Mouse (Mus musculus) heart, embryonic 14.5 days (tissue): ENCODE measurements at regions not wholly inside any gene's neighbourhood (a gene's known extent, or its start where the extent isn't known, plus 50 kb on each side); places are given as distances from the start of the nearest gene placed in this dataset.

Source experiments
- ATAC-seq: fragments of 200-750 bp; cut with Nextera tagmentation; 2 replicates; pipeline ENCODE4 v1.8.0; 2017; ENCODE audit warnings: low read depth, moderate TSS enrichment; ENCODE audit not compliant: insufficient number of reproducible peaks, insufficient read depth, low FRiP score
- H3K27ac ChIP-seq, 2 experiments: fragments of 200-500 bp in 1 of 2; fragments of 300-500 bp in 1 of 2; sonication (generic) in 1 of 2; replicated peaks in 1 of 2; 2 replicates each; pipeline ENCODE4 v1.5.1; 2012 to 2014; ENCODE audit warnings: low read depth in 2 of 2, low read length in 2 of 2, control low read depth in 1 of 2, mild to moderate bottlenecking in 1 of 2, mixed read lengths in 1 of 2; ENCODE audit not compliant: control insufficient read depth in 1 of 2, insufficient read depth in 1 of 2
- H3K27me3 ChIP-seq: fragments of 300-500 bp; sonication (generic); 2 replicates; pipeline ENCODE4 v1.6.1; 2014; ENCODE audit warnings: mild to moderate bottlenecking, low read length, control low read depth; ENCODE audit not compliant: control insufficient read depth, insufficient read depth
- H3K36me3 ChIP-seq: fragments of 300-500 bp; sonication (generic); 2 replicates; pipeline ENCODE4 v1.6.1; 2014; ENCODE audit warnings: mild to moderate bottlenecking, control low read depth, low read length, mixed read lengths; ENCODE audit not compliant: control insufficient read depth, insufficient read depth
- H3K4me1 ChIP-seq, 2 experiments: fragments of 200-500 bp in 1 of 2; fragments of 300-500 bp in 1 of 2; sonication (generic) in 1 of 2; 2 replicates each; pipeline ENCODE4 v1.6.1; 2012 to 2014; ENCODE audit warnings: low read length in 2 of 2, control low read depth in 1 of 2, mixed read lengths in 1 of 2; ENCODE audit not compliant: control insufficient read depth in 2 of 2, insufficient read depth in 2 of 2
- H3K4me2 ChIP-seq: fragments of 300-500 bp; sonication (generic); 2 replicates; pipeline ENCODE4 v1.6.1; 2014; ENCODE audit warnings: mild to moderate bottlenecking, low read length
- H3K4me3 ChIP-seq, 2 experiments: fragments of 200-500 bp in 1 of 2; fragments of 300-500 bp in 1 of 2; sonication (generic) in 1 of 2; 2 replicates each; pipeline ENCODE4 v1.5.1; 2012 to 2014; ENCODE audit warnings: low read length in 2 of 2, mild to moderate bottlenecking in 2 of 2, control low read depth in 1 of 2, low read depth in 1 of 2, moderate library complexity in 1 of 2; ENCODE audit not compliant: control insufficient read depth in 1 of 2, insufficient read depth in 1 of 2
- H3K9ac ChIP-seq: fragments of 300-500 bp; sonication (generic); 2 replicates; pipeline ENCODE4 v1.6.1; 2014; ENCODE audit warnings: mild to moderate bottlenecking, low read length
- H3K9me3 ChIP-seq: fragments of 300-500 bp; sonication (generic); 2 replicates; pipeline ENCODE4 v1.6.1; 2016; ENCODE audit warnings: low read length, control low read depth; ENCODE audit not compliant: control insufficient read depth
- WGBS: fragments of 180-500 bp; shearing (Covaris S2); extraction: QIAGEN DNeasy Blood & Tissue Kit; methylation state at CpG from one replicate; pipeline ENCODE4 v1.1.7; 2014; 5-methylcytosine and 5-hydroxymethylcytosine counted together

DNA sequence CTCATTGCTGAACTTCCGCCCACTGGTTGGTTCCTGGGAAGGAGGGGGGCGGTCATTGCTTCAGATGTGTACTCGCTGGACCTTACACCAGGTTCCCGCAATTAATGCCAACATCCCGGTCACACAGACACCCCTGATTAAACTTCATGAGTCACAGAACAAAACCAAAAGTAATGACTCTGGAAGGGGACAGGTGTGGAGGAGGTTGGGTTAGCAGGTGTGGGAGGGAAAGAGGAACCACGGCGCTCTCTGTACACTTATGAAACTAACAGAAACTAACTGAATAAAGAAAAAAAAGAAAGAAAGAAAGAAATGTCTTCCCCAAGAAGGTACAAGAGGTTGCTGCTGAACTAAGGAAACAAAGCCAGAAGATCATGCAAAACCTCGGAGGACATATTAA is 387.3 kb upstream of the Pkdcc start:
- no peaks in the 10 kb centered on the region for H3K4me1 ChIP-seq
- 91% methylated on average over 8 of the region's 8 CpGs for WGBS
- no peak overlapping the region for H3K9ac ChIP-seq
- H3K27ac ChIP-seq = no peak overlapping the region
- no peaks in the 10 kb centered on the region for H3K36me3 ChIP-seq
- H3K27me3 ChIP-seq = no peaks in the 10 kb centered on the region
- H3K4me2 ChIP-seq = no peak overlapping the region
- H3K4me3 ChIP-seq = no peak overlapping the region
- no peak for ATAC-seq
- H3K9me3 ChIP-seq = peaks cover 2% of the 10 kb centered on the region; the same call in 1 of the 2 replicates

DNA sequence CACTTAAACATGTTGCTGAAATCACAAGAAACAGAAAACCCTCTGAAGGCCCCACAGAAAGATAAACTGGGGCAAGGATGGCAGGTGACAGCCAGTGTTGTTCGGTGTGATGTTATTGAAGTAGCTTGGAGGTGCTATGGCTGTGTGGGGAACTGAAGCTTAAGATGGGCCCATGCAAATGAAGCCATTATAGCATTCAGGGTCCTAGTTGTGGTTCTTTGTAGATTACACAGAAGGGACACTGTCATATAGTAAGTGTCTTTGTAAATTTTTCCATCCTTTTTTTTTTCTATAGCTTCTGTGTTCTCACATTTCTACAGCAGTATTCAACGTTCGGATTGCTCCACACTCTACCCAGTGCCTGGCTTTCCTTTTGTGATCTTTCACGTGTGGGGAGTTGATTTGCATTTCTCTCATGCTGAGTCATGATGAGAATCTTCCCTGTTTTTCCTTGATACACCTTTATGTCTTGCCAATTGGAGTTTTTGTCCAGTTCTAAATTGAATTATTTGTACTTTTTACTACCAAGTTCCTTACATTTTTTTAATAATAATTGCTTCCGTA is 386.6 kb upstream of the Pkdcc start:
- Histone ChIP-seq H3K9ac (no peak overlapping the region), H3K9me3 (peaks cover 2% of the 10 kb centered on the region; the same call in 1 of the 2 replicates), H3K4me1 (no peaks in the 10 kb centered on the region), H3K27ac (no peak overlapping the region), H3K4me3 (no peak overlapping the region), H3K4me2 (no peak overlapping the region), H3K27me3 (no peaks in the 10 kb centered on the region), H3K36me3 (no peaks in the 10 kb centered on the region)
- 79% methylated on average over 5 of the region's 5 CpGs for WGBS
- ATAC-seq = no peak

- no peaks in the 10 kb centered on the region for H3K4me1 ChIP-seq
- 96% methylated on average over 2 of the region's 2 CpGs for WGBS
- no peak overlapping the region for H3K4me2 ChIP-seq
- H3K9ac ChIP-seq = no peak overlapping the region
- no peak for ATAC-seq
- no peak overlapping the region for H3K27ac ChIP-seq
- no peak overlapping the region for H3K4me3 ChIP-seq
- H3K27me3 ChIP-seq = no peaks in the 10 kb centered on the region
- H3K9me3 ChIP-seq = peaks cover 2% of the 10 kb centered on the region; the same call in 1 of the 2 replicates
- H3K36me3 ChIP-seq = no peaks in the 10 kb centered on the region
These were observed 385.7 kb upstream of the Pkdcc start for GRCm38 (mm10) chr17:82829415-82829814.

DNA sequence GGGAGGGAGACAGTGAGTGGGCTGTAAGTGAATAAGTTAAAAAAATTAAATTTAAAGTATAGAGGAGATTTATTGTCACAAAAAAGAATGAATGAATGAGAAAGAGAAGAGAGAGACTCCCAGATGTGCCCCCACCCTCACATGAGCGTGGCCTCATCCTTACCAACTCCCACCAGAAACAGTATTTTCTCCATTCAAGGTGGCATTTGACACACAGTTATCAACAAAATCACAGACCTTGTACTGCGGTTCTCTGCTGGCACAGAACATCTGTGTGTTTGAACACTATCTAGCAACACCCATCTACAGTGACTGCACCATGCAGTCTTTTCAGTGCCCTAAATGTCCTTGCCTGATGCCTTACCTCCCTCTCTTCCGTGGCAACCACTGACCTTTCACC is 380.9 kb upstream of the Pkdcc start:
- Histone ChIP-seq H3K4me2 (no peak overlapping the region), H3K27me3 (no peaks in the 10 kb centered on the region), H3K9ac (no peak overlapping the region), H3K4me1 (no peaks in the 10 kb centered on the region), H3K9me3 (no peaks in the 10 kb centered on the region), H3K27ac (no peak overlapping the region), H3K4me3 (no peak overlapping the region), H3K36me3 (no peaks in the 10 kb centered on the region)
- no peak for ATAC-seq
- 72% methylated on average over 3 of the region's 3 CpGs for WGBS

- H3K27me3 ChIP-seq = no peaks in the 10 kb centered on the region
- WGBS = 71% methylated on average over 3 of the region's 3 CpGs
- ATAC-seq = no peak
- H3K9ac ChIP-seq = no peak overlapping the region
- no peaks in the 10 kb centered on the region for H3K4me1 ChIP-seq
- no peak overlapping the region for H3K4me2 ChIP-seq
- no peak overlapping the region for H3K4me3 ChIP-seq
- H3K36me3 ChIP-seq = no peaks in the 10 kb centered on the region
- no peaks in the 10 kb centered on the region for H3K9me3 ChIP-seq
- H3K27ac ChIP-seq = no peak overlapping the region
These were observed 379.0 kb upstream of the Pkdcc start for GRCm38 (mm10) chr17:82836115-82836514.

GRCm38 (mm10) chr17:82846776-82847494 is 368.2 kb upstream of the Pkdcc start:
- Histone ChIP-seq H3K27me3 (no peaks in the 10 kb centered on the region), H3K4me1 (no peaks in the 10 kb centered on the region), H3K4me3 (no peak overlapping the region), H3K9ac (no peak overlapping the region), H3K4me2 (no peak overlapping the region), H3K36me3 (no peaks in the 10 kb centered on the region), H3K9me3 (no peaks in the 10 kb centered on the region), H3K27ac (no peak overlapping the region)
- ATAC-seq = no peak
- 36% methylated on average over 5 of the region's 5 CpGs for WGBS

GRCm38 (mm10) chr17:82857199-82858147 is 357.6 kb upstream of the Pkdcc start:
- 25% methylated on average over 16 of the region's 16 CpGs for WGBS
- no peaks in the 10 kb centered on the region for H3K4me1 ChIP-seq
- no peaks in the 10 kb centered on the region for H3K27me3 ChIP-seq
- H3K4me3 ChIP-seq = peak overlapping the region; percentile 15 to 22; a peak in 2 of 4 replicates
- H3K4me2 ChIP-seq = peak overlapping the region; percentile 65
- ATAC-seq = peak; percentile 81
- no peak overlapping the region for H3K27ac ChIP-seq
- H3K36me3 ChIP-seq = no peaks in the 10 kb centered on the region
- H3K9ac ChIP-seq = no peak overlapping the region
- no peaks in the 10 kb centered on the region for H3K9me3 ChIP-seq
